Mouse (Mus musculus) heart, embryonic 15.5 days (tissue): ENCODE measurements around the gene Yif1b. TPM values are rescaled to one million over a fixed set of nuclear protein-coding genes. Genes with fewer than 3 reads are reported as not detected.

Experiments used
- ATAC-seq: fragments of 200-750 bp; cut with Nextera tagmentation; replicated peaks from 2 replicates; pipeline ENCODE4 v1.8.0; 2017; ENCODE audit warnings: low read depth, moderate TSS enrichment; ENCODE audit not compliant: insufficient number of reproducible peaks, insufficient read depth, low FRiP score
- H3K27ac ChIP-seq: fragments of 300-500 bp; sonication (generic); 2 replicates; pipeline ENCODE4 v1.5.1; 2015; ENCODE audit warnings: mild to moderate bottlenecking, inconsistent platforms
- H3K27me3 ChIP-seq: fragments of 300-500 bp; sonication (generic); 2 replicates; pipeline ENCODE4 v1.6.1; 2015; ENCODE audit warnings: inconsistent platforms
- H3K36me3 ChIP-seq: fragments of 300-500 bp; sonication (generic); 2 replicates; pipeline ENCODE4 v1.6.1; 2015; ENCODE audit warnings: mild to moderate bottlenecking, inconsistent platforms
- H3K4me1 ChIP-seq: fragments of 300-500 bp; sonication (generic); replicated peaks from 2 replicates; pipeline ENCODE4 v1.6.1; 2015; ENCODE audit warnings: inconsistent platforms
- H3K4me2 ChIP-seq: fragments of 300-500 bp; sonication (generic); 2 replicates; pipeline ENCODE4 v1.6.1; 2015; ENCODE audit warnings: inconsistent platforms, mild to moderate bottlenecking, moderate library complexity
- H3K4me3 ChIP-seq: fragments of 300-500 bp; sonication (generic); 2 replicates; pipeline ENCODE4 v1.5.1; 2015; ENCODE audit warnings: mild to moderate bottlenecking, inconsistent platforms
- H3K9ac ChIP-seq: fragments of 300-500 bp; sonication (generic); 2 replicates; pipeline ENCODE4 v1.6.1; 2015; ENCODE audit warnings: mild to moderate bottlenecking, inconsistent platforms
- H3K9me3 ChIP-seq: fragments of 300-500 bp; sonication (generic); replicated peaks from 2 replicates; pipeline ENCODE4 v1.6.1; 2016; ENCODE audit warnings: inconsistent platforms
- WGBS: fragments of 180-500 bp; shearing (Covaris S2); methylation state at CpG from one replicate; pipeline ENCODE4 v1.1.7; 2015; ENCODE audit warnings: mixed read lengths; 5-methylcytosine and 5-hydroxymethylcytosine counted together
- polyA plus RNA-seq: library from polyadenylated mRNA; unstranded; fragments of >200 nt; fragmentation: Nextera tagmentation; extraction: Ambion mirVana; gene quantifications from 2 replicates; pipeline ENCODE4 v1.2.1, GENCODE M21; 2015

Gene Yif1b
- polyA plus RNA-seq, 1 experiment from 2014 or later, result 98.2 TPM

- ATAC-seq, result no peak
- H3K27me3 ChIP-seq, result no peaks in the 10 kb centered on the region
- no peak overlapping the region for H3K9ac ChIP-seq
- no peak overlapping the region for H3K27ac ChIP-seq
- no peak overlapping the region for H3K4me2 ChIP-seq
- H3K4me3 ChIP-seq, result no peak overlapping the region
- peaks cover 29% of the 10 kb centered on the region for H3K4me1 ChIP-seq
- no peaks in the 10 kb centered on the region for H3K9me3 ChIP-seq
- 0 out of 2 replicates have a peak, but pooled peaks cover 3% of the 10 kb centered on the region for H3K36me3 ChIP-seq
- 90% methylated on average over 3 of the region's 3 CpGs for WGBS
Measured at GRCm38 (mm10) chr7:29263831-29264230, 25.7 kb downstream of the Yif1b start.

DNA sequence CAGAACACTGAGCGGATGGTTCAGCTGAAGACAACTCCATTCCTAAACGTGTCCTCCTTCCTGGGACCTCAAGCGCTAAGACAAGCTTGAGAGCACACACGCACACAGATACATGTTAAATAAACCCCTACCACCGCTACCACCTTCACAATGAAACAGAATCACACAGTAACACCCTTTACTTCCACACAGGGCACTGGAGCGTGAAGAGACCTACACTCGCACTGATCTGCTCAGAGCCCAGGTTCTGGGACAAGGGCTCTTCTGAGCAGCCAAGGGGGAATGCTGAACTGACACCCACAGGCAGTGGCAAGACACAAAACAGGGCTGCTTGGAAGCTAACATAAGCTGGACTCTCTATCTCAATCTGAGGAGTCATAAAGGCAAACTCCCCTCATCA is 27.5 kb downstream of the Yif1b start:
- no peak for ATAC-seq
- Histone ChIP-seq H3K4me2 (no peak overlapping the region), H3K36me3 (no peaks in the 10 kb centered on the region), H3K9ac (no peak overlapping the region), H3K27me3 (no peaks in the 10 kb centered on the region), H3K4me3 (no peak overlapping the region), H3K27ac (no peak overlapping the region), H3K4me1 (peaks cover 25% of the 10 kb centered on the region), H3K9me3 (no peaks in the 10 kb centered on the region)
- WGBS, result 74% methylated on average over 7 of the region's 7 CpGs

GRCm38 (mm10) chr7:29266931-29267330 is 28.8 kb downstream of the Yif1b start:
- Histone ChIP-seq H3K4me3 (no peak overlapping the region), H3K36me3 (no peaks in the 10 kb centered on the region), H3K4me1 (peaks cover 35% of the 10 kb centered on the region), H3K9me3 (no peaks in the 10 kb centered on the region), H3K27ac (no peak overlapping the region), H3K9ac (no peak overlapping the region), H3K4me2 (no peak overlapping the region), H3K27me3 (no peaks in the 10 kb centered on the region)
- 72% methylated on average over 4 of the region's 4 CpGs for WGBS
- ATAC-seq, result no peak

DNA sequence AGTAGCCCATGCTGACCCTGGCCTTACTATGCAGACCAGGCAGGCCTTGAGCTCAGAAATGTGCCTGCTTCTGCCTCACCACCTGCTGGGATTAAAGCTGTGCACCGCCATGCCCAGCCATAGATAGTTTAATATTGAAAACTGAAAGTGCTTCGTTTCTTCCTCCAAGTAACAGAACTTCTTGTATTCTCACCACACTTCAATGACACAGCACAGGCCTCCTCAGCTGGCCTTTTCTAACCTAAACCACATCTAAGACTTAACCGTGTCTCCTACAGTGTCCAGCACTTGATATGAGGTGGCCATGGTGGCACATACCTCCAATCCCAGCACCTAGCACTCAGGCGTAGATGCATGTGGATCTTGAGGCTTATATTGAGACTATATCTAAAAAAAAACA is 32.3 kb downstream of the Yif1b start:
- no peaks in the 10 kb centered on the region for H3K9me3 ChIP-seq
- no peak for ATAC-seq
- H3K4me1 ChIP-seq, result peaks cover 35% of the 10 kb centered on the region
- no peak overlapping the region for H3K4me2 ChIP-seq
- H3K27me3 ChIP-seq, result no peaks in the 10 kb centered on the region
- no peak overlapping the region for H3K4me3 ChIP-seq
- H3K27ac ChIP-seq, result peak overlapping the region; percentile 8; the same call in 1 of the 2 replicates
- 81% methylated on average over 4 of the region's 4 CpGs for WGBS
- no peak overlapping the region for H3K9ac ChIP-seq
- no peaks in the 10 kb centered on the region for H3K36me3 ChIP-seq

- no peaks in the 10 kb centered on the region for H3K36me3 ChIP-seq
- WGBS, result 37% methylated on average over 8 of the region's 8 CpGs
- no peak overlapping the region for H3K4me3 ChIP-seq
- no peak overlapping the region for H3K9ac ChIP-seq
- H3K27me3 ChIP-seq, result no peaks in the 10 kb centered on the region
- peak overlapping the region; percentile 75 for H3K27ac ChIP-seq
- peak; percentile 57 for ATAC-seq
- no peaks in the 10 kb centered on the region for H3K9me3 ChIP-seq
- H3K4me1 ChIP-seq, result peaks cover 31% of the 10 kb centered on the region
- peak overlapping the region; percentile 41 for H3K4me2 ChIP-seq
Measured at GRCm38 (mm10) chr7:29271687-29272465, 33.7 kb downstream of the Yif1b start.

DNA sequence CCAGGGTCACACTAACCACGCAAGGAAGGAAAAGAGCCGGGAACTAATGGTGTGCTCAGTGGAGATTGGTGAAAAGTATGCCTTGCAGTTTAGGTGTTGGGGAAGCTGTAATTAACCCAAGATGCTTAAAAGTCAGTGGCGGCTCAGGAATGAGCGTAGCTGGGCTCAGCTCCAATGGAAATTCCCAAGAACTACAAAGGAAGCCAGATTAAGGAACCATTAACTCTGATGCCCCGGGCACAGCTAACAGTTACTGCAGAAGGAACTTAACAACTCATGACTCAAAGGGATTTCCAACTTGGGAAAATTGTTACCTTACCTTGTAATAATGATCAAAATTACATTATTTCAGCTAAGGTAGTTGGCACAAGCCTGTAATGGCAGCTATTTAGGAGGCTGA is 38.6 kb downstream of the Yif1b start:
- Histone ChIP-seq H3K27me3 (no peaks in the 10 kb centered on the region), H3K4me2 (no peak overlapping the region), H3K9me3 (no peaks in the 10 kb centered on the region), H3K4me3 (no peak overlapping the region), H3K27ac (peak overlapping the region; percentile 49; the same call in 1 of the 2 replicates), H3K36me3 (no peaks in the 10 kb centered on the region), H3K9ac (no peak overlapping the region), H3K4me1 (peaks cover 36% of the 10 kb centered on the region)
- ATAC-seq, result no peak
- WGBS, result 60% methylated on average over 5 of the region's 5 CpGs

DNA sequence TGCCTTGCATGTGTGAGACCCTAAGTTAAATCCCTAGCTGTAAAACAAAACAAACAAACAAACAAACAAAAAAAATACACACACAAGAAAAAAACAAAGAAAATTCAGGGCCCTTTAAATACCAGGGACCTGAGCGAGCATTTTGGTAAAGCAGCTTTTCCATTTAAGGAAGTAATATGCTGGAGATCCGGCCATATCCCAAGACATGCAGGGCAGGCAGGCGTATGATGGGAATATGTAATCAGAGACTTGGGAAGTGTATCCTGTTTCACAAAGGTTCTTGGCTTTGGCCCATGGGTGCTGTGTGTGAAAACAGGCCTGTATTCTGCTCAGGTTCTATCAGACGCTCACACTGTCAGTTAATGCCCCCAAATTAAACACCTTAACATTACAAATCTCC is 39.4 kb downstream of the Yif1b start:
- peaks cover 33% of the 10 kb centered on the region for H3K4me1 ChIP-seq

GRCm38 (mm10) chr7:29279261-29279660 is 41.1 kb downstream of the Yif1b start:
- no peak overlapping the region for H3K4me2 ChIP-seq
- H3K27me3 ChIP-seq, result no peaks in the 10 kb centered on the region
- no peak overlapping the region for H3K4me3 ChIP-seq
- no peaks in the 10 kb centered on the region for H3K36me3 ChIP-seq
- H3K27ac ChIP-seq, result 0 out of 2 replicates have a peak overlapping the region, but pooled peaks have one; percentile 39
- no peak for ATAC-seq
- no peak overlapping the region for H3K9ac ChIP-seq
- peaks cover 28% of the 10 kb centered on the region for H3K4me1 ChIP-seq
- no peaks in the 10 kb centered on the region for H3K9me3 ChIP-seq

More for the DNA sequence above, 39.4 kb downstream of the Yif1b start:
- Histone ChIP-seq H3K4me3 (no peak overlapping the region), H3K27ac (no peak overlapping the region), H3K4me2 (no peak overlapping the region), H3K9ac (no peak overlapping the region), H3K36me3 (no peaks in the 10 kb centered on the region), H3K9me3 (no peaks in the 10 kb centered on the region), H3K27me3 (no peaks in the 10 kb centered on the region)
- ATAC-seq, result no peak
- 72% methylated on average over 4 of the region's 4 CpGs for WGBS

- Histone ChIP-seq H3K9ac (no peak overlapping the region), H3K27ac (peak overlapping the region; percentile 39; the same call in 1 of the 2 replicates), H3K4me3 (no peak overlapping the region), H3K36me3 (no peaks in the 10 kb centered on the region), H3K27me3 (peaks cover 2% of the 10 kb centered on the region; the same call in 1 of the 2 replicates), H3K4me1 (peaks cover 26% of the 10 kb centered on the region), H3K9me3 (no peaks in the 10 kb centered on the region), H3K4me2 (peak overlapping the region; percentile 96)
- 40% methylated on average over 8 of the region's 8 CpGs for WGBS
- ATAC-seq, result peak; percentile 28; the same call in 1 of the 2 replicates
Measured at GRCm38 (mm10) chr7:29279924-29280323, 41.8 kb downstream of the Yif1b start.

- ATAC-seq, result no peak
- H3K27me3 ChIP-seq, result peaks cover 5% of the 10 kb centered on the region; the same call in 1 of the 2 replicates
- H3K4me1 ChIP-seq, result peaks cover 26% of the 10 kb centered on the region
- 14% methylated on average over 13 of the region's 13 CpGs for WGBS
- H3K36me3 ChIP-seq, result no peaks in the 10 kb centered on the region
- H3K4me3 ChIP-seq, result peak overlapping the region; percentile 72
- peak overlapping the region; percentile 65; the same call in 1 of the 2 replicates for H3K27ac ChIP-seq
- peak overlapping the region; percentile 77 for H3K9ac ChIP-seq
- no peaks in the 10 kb centered on the region for H3K9me3 ChIP-seq
- peak overlapping the region; percentile 96 for H3K4me2 ChIP-seq
Measured at GRCm38 (mm10) chr7:29280801-29281200, 42.7 kb downstream of the Yif1b start.

- peak within 1 kb of the TSS; percentile 96 for H3K4me2 ChIP-seq
- under 1% methylated on average over 80 of the region's 80 CpGs for WGBS
- H3K4me3 ChIP-seq, result peak within 1 kb of the TSS; percentile 72
- H3K27ac ChIP-seq, result peak within 1 kb of the TSS; percentile 65
- peak within 1 kb of the TSS; percentile 77 for H3K9ac ChIP-seq
- H3K27me3 ChIP-seq, result peaks cover 5% of the 10 kb centered on the region; the same call in 1 of the 2 replicates
- ATAC-seq, result peak; percentile 63
- H3K9me3 ChIP-seq, result no peaks in the 10 kb centered on the region
- no peaks in the 10 kb centered on the region for H3K36me3 ChIP-seq
- peaks cover 24% of the 10 kb centered on the region for H3K4me1 ChIP-seq
Measured at GRCm38 (mm10) chr7:29281201-29282073, 43.3 kb downstream of the Yif1b start, which contains the start of gene Spint2. Gene Spint2 (minus strand): TSS chr7:29281912.
